Mouse (Mus musculus) spleen, postnatal 14 days (tissue): ENCODE results near the gene Nfyb.

Experiments
- DNase-seq, 2 experiments: peaks; one replicate each; pipeline ENCODE4 v3.0.0; 2021 to 2022; ENCODE audit warnings: low spot score in 2 of 2

Gene Nfyb

DNA sequence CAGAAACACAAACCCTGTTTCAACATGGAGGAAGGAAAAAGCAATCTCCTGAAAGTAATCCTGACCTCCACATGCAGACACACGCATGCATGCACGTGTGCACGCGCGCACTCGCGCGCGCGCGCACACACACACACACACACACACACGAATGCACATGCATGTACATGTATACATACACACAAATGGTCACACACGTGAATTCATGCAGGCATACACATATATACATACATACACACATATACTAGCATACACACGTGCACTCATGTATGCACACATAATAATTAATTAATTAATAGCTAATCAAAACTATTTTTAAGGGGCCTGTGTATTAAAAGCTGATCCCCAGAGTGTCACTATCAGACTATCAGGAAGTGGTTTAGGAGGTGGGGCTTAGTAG, 15.9 kb upstream of the Nfyb start:
- no peak for DNase-seq

DNA sequence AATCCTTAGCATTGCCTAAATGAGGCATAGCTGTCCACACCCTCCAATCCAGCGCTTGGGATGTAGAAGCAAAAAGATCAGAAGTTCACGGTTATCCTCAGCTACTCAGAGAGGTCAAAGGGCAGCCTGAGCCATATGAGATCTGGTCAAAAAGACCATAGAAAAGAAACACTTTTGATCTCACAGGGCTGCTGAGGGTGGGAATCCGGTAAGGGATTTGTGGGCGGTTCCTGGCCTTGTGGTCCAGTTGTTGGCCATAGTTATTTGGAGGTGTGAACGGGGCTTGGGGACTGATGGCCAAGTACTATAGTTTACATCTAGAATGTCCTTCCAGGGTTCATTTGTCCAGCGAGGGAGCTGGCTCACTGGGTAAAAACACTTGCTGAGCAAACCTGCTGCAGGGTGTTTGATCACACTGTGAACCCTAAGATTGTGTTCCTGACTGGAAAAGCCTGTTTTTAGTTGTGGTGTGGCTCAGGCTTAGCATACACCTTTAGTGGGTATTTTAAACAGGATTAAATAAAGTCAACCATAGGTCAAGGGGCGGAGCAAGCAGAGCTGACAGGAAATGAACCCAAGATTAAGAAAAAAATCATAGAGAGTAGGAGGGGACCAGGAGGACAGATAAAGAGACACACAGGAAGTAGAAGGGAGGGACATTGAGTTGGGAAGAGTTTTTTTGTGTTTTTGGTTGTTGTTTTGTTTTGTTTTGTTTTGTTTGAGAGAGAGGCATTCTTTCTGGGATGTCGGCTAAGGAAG, 15.0 kb upstream of the Nfyb start:
- no peak for DNase-seq

DNA sequence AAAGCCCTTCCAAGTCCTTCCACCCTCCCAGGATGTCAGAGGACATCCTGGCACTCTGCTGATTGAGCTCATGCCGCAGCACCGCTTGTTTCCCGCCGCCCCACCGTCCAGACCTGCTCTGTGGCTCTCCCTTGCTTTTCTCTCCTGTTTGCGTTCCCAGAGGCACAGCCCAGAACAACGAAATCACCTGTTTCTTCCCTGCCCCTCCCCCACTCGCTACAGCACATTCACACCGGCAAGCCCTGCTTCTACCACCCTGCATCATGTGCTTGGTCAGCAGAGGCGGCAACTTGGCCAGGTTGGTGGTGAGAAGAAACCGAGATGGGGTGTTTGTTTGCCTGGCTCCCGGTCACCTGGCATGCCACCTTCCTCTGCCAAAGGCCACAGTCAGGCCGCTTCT, 13.9 kb upstream of the Nfyb start:
- no peak for DNase-seq

DNA sequence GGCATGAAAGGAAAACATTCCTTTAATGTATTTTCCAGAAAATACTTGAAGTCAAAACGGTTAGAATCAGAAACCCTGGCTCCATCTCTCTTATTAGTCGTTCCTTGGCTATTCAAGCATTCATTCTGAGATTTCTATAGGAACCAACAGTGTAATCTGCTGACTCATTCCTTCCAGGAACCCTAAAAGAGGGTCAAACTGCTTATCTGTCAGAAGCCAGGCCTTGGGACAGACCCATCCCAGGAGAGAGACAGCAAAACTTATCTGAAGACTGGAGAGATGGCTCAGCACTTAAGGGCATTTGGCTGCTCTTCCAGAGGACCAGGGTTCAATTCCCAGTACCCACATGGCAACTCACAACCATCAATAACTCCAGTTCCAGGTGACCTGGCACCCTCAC, 13.1 kb upstream of the Nfyb start:
- DNase-seq: no peak

DNA sequence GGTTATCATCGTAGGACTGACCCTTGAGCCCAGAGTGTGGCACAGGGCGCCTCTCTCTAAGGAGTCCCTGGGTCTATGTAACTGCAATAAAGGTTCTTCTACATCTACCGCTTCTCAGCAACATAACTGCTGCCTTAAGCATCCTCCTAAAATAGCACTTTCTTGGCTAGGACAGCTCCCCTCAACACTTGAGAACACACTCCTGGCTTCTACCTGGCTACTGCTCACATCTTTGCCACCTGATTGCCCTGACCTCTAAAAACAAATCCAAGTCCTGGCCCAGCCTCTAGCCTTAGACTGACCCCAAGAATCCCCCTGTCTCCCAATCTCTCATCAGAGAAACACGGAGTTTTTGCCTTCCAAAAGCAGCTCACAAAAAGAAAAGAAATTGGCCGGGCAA, 10.9 kb upstream of the Nfyb start:
- DNase-seq: no peak

DNA sequence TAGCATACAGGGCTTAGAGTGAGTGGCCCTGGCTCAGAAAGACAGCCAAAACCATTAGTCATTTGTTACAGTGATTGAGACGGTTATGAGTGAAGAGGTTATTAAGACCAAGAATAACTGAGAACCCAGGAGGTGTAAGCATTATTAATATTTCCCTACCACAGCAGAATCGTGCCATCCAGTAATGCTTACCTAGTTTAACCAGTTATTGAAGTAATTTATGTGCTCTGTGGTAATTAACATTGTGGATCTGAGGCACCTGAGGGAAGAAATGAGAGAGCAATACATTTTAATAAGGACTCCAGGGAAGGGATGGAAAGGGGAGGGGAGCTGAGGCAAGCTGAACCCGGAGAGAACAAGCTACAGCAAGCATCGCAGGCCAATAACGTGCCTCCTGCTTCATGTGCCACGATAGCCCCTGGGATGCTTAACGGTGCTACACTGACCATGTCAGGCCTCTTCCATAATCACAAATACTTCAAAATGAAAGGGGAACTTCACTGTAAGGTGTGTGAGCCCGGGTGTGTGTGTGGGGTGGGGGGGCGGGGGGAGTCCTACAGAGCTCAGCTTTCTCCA, 7.7 kb upstream of the Nfyb start:
- no peak for DNase-seq

DNA sequence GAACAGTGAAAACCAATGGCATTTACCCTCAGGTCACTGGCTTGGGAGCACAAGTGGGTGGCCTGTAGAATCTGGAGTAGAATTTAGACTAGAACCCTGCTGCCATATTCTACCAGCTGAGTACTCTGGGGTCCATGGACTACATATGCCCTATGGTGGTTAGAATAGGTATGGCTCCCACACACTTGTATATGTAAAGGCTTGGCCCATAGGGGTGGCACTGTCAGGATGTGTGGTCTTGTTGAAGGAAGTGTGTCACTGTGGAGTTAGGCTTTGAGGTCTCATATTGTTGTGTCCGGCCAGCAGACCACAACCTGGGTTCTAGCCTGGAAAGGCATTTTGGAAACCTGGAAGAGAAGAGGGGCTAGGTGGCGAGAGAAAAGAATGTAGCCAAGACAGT, 6.8 kb upstream of the Nfyb start:
- no peak for DNase-seq

DNA sequence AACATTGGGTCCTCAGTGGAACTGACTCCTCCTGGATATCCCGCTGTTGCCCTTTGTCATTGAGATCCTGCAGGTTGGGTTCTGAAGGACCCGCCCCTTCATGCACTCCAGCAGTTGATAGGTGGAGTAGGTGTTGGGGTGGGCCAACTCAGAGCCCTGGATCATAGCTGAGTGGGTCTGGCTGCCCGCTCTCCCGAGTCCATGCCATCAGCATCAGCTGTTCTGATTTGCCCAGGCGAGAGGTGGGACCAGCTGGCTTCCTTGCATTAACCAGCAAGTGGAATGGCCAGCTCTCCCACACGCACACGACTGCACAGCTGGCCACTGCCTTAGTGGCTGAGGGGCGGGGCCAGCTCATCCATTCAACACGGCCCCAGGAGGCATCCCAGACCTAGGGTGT, 5.0 kb upstream of the Nfyb start:
- DNase-seq: no peak

DNA sequence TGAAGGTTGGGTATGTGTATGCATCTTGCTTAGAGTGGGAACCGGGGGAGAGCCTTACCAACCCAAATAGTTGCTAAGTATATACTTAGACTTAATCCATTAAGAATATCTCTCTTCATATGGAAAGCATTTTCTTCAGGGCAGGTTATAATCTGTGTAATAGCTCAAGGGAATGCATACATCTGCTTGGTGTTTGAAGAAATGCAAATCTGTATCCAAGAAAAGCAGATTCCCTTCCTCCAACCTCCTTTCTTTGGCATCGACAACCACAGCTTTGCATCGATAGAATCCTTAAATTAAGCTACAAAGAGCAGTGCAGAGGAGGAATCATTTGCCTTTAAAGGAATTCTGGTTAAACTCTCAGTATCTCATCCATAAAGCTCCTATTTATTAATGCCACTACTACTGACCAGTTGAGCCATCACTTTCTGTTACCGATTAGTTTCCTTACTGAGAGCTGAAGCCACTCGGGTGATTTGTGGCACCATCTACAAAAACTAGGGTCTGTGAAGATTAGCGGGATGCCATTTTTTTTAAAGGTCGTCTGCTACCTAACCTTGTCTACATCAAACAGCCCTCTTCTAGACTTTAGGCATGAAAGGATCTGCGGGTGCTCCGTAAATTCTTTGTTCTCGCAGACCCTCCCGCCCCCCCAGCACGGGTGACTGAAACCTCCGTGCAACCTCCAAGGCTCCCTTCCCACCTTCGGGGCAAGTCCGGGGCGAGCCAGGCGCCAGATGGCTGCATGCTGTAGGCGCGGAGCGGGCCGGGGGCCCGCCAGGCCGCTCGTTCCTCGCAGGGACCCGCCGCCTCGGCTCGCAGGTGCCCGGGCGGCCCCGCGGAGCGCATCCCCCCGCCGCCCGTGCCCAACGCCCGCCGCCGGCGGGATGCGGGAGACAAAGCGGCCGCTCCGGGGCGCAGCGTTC, 925 bp downstream of the Nfyb start:
- DNase-seq: peak; percentile 22 to 33

DNA sequence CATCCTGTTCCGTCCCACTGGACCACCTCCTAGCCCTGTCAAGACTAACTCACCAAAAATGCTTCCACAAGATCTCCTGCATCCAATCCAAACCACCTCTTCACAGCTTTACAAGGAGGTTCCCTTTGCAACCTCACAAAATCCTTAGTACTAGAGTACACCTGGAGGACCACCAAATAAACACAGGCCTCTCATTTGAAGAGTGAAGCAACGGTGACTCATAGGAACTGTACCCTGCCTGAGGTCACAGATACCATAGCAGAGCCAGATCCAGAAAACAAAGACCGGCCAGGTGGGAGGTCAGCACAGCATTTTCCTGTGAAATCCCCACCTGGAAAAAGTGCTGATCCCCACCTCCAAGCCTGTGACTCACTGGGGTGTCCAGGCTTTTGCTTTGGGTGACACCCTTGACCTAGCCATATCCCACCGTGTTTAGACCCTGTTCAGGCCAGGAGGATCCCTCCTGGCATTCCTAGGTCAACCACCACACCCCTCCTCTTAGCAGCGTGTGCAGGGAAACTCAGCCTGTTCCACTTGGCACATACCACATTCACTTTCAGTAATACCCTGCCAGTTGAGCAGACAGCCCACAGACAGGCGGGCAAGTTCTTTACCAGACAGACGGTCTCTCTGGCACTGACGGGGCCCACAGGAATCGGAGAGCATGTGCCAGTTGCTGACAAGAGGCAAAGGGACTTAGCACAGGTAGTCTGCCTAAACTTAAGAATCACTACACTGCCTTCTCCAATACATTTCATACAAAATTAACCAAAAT, 2.7 kb downstream of the Nfyb start:
- DNase-seq: no peak

DNA sequence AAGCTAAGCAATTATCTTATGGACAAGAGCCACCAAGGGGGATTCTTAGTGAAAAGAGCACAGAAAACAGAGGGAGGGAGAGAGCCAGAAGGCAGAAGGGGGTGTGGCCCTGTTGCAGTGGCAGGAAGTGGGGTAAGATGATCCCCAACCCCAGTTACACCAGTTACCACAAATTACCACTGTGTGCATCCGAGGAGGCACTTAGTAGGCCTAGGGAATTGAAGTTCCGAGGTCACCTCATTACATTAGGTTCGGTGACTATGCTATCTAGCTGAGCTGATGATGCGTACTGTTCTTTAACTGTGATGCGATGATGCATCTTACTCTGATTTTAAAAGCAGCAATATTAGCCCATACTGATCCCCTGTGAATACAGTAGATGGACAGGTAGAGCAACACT, 4.2 kb downstream of the Nfyb start:
- DNase-seq: no peak

DNA sequence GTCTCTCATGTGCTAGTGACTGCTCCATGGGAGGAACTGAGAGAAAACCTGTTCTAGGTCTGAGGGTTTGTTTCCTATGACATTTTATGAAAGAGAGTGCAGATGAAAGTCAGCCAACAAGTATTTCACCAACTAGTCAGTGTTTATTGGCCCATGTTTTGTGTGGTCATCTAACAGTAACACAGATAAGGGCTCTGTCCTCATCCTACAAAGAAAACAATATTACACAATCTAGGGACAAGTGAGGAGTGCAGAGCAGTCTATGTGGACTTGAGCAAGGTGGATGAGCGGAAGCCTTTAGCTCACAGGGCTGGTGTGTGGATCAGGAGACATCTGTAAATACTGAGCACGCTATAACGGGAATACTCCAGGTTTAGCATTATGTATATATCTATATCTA, 5.1 kb downstream of the Nfyb start:
- DNase-seq: no peak

DNA sequence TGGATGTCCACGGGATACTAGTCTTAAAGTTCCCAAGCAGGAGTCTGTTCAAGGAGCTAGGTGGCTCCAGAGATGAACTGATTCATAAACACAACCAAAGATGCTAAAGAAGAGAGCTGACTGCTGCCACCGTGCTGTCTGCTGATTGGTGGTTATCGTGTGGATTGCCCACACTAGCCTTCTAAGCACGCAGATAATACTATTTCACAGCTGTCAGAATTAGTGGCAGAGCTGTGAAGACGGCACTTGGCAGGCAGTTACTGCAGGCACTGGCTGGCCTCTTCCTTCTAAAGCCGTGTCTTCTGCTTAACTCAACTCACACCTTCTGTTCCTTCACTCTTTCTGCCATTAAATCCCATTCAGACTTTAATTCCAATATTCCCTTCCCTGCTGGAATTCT, 5.6 kb downstream of the Nfyb start:
- DNase-seq: no peak

DNA sequence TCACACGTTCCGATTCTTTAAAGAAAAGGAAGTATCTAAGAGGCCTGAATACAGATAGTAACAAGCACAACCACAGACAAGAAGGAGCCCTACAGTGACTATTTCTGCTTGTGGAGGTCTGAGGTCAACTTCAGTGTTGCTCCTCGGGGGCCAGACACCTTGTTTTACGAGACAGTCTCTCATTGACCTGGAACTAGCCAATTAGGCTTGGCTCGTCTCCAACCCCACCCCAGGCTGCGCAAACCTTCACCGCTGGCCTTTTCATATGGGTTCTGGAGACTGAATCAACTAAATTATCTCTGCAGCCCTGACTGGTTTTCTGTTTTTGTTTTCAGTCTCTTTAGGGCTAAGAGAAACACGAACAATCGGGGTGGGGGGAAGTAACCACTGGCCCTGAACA, 6.6 kb downstream of the Nfyb start:
- DNase-seq: no peak

DNA sequence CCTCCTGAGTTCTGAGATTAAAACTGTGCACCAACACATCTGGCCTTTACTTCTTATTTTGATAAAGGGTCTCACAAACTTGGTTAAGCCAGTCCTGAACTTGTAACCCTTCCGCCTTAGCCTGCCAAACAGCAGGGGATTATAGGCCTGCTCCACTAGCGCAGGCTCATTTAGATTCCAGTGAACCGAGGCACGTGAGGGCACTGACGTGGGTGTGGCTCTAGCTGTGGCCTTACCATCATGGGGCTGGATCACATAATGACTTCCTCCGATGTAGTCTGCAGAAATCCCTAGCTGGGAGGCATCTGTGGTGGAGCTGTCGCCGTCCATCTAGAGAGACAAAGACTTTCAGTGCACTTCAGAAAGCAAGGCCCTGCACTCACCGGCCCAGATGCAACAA, 7.5 kb downstream of the Nfyb start:
- no peak for DNase-seq

DNA sequence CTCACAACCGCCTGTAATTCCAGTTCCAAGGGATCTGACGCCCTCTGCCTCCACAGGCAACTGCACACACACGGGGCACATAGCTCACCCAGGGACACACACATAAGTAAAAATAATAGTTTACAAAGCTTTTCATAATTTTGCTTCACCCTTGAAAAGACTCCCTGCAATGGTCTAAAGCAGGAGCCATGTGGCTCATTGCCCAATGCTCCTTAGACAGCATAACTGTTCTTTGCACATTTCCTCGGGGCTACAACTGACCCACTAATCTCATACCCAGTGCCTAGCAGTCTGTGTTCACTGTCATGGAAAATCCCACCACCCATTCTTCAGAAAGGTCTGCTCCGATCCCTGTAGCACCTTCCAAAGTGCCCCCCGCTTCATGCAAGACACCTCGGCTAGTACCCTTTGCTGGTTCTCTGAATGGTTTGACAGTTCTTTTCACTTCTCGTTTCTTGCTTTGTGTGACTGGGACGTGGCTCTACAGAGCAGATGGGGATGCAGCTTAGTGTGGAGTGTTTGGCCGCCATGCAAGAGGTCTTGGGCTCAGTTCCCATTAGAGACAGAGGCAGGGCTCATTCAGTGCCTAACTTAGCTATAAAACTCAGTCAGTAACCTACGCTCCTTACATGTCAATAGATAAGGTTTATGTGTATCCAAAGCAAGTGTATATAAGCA, 8.6 kb downstream of the Nfyb start:
- DNase-seq: no peak

DNA sequence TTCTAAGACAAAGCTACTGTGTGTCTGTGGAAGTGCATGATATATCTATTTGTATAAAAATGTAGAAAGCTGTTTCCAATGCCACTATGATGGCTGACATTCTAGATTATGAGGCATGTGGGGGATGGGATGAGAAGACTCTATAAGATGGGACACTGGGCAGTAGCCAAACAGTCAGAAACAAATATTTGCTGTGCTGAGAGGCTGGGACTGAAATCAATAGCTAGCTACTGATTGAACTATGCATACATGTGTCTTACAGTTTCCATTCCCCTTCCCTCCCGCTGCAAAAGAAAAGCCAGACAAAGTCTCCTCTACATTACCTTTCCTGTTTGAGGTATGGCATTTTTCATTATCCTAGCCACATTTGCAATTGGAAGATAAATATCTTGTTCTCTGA, 9.3 kb downstream of the Nfyb start:
- DNase-seq: no peak

DNA sequence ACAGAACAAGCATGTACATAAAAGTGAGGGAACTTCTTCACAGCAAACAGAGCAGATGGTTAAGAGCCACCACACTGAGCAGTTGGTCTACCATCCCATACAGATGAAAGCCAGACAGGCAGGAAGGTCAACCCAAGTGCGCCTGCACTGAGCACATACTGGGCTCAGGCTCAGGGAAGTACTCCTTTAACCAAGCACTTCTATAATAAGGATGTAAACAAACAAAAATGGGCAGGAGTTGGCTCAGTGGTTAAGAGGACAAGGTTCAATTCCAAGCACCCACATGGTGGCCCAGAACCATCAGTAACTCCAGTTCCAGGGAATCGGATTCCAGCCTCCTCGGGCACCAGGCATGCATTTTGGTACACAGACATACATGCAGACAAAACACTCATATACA, 11.0 kb downstream of the Nfyb start:
- no peak for DNase-seq

DNA sequence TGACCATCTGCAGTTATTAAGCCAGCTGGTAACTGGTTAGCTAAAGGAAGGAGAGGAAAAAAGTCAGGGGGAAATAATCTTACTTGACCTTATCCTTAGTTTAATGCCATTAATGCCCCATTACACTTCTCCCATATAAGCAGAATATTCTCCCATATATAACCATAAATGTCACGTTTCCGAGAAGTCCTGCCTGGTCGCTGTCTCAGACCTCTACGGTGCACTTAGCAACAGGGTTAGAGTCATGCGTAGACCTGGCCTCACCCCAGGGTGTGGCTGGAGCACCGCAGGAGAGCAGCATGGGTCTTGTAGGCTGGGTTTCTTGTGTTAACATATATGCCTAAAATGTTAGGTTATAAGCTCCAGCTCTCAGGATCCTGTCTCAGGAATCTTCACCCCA, 13.2 kb downstream of the Nfyb start:
- no peak for DNase-seq

DNA sequence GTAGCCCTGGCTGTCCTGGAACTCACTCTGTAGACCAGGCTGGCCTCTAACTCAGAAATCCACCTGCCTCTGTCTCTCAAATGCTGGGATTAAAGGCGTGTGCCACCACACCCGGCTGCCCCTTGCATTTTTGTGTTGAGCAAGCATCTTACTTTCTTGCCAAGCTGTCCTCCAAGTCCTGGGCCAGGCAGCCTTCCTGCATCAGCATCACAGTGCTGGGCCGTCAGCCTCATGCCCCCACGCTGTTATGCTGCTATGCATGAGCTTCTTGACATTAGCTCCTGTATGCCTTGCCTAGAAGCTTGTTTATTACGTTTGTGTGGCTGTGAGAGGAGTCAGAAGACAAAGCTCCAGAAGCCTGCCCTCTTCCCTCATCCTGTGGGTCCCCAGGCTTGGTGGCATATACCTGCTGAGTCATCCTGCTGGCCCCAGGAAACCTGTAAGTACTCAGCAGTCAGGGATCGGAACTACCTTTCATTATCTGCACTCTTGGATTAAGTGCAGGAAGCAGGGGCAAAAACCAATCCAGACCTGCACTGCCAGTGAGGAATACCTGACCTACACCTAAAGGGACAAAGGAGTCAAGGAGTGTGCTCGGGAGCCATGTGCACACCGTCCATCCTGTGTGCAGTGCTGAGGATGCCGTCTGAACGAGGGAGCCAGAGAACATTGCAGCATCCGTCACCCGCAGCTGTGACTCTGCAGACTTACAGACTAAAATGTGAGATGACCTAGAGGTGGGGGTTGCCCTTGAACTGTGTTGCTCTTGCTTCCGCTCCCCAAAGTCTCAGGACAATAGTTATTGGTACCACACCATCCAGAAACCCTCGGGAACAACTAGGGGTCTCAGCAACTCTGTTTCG, 16.7 kb downstream of the Nfyb start:
- no peak for DNase-seq

DNA sequence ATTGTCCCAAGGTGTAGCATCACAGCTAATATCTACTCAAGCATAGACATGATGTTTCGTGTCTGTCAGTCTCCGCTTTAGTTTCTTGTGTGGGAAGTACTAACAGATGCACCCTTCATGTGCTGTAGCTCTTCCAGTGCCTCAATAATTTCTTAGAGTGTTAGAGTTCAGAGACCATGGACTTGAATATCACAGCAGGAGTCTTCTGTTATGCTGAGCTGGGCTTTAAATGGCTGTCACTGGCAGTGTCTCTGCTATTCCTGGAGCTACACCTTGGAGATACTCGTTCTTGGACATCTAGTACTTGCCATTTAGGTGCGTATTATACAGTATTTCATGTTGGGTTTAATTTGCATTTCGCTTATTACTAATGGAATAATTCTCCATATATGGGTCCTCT, 18.6 kb downstream of the Nfyb start:
- DNase-seq: no peak
